Mouse (Mus musculus): ENCODE measurements around the gene Vapb. TPM values are rescaled to one million over a fixed set of nuclear protein-coding genes. Genes with fewer than 3 reads are reported as not detected.
"Not testable (repeated sequence)": the region's sequence is repeated elsewhere in the genome, so short reads cannot be mapped to it uniquely, and the experiment has no call there.

Vapb gene
- 13.7 and 13.8 TPM in 2 replicates for polyA plus RNA-seq (2014; fragmentation: Nextera tagmentation; extraction: Ambion mirVana)

DNA sequence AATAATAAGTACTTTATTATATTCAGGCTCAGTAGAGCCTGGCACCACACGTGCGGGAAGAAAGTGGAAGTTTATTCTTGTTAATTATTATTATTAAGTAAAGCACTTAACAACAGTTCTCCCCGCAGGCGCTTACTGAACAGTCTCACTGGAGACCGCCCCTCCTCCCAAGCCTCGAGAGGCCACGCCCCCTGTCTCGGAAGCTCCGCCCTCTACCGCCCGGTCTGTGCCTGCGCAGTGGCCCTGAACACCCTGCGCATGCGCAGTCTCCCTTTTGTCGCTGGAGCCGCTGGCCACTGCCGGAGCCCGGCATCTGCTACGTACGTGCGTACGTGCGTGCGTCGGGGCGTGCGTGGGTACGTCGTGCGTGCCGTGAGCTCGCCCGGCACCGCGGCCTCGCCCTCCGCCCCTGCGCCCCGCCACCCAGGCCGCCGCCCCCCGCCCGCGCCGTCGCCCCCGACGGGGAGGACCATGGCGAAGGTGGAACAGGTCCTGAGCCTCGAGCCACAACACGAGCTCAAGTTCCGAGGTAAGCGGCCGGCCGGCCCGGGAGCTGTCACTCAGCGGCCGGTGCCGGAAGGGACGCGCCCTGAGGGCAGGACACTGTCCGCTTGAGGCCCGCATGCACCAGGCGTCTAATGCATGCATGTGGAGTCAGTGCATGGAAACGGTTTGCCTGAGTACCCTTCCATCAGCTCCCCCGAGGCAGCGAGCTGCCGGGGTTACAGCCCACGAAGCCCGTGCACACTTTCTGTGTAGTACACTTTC is at the start of gene Vapb:
Gene Vapb (plus strand): TSS at position 290 of the 768 bp plus-strand sequence.
- WGBS = 2% methylated on average over 70 of the region's 70 CpGs
- ATAC-seq (ENCODE audit: low FRiP score) = peak; percentile 97
- peak within 1 kb of the TSS; percentile 84 for H3K4me3 ChIP-seq (ENCODE audit: low read depth, low read length)
- H3K9me3 ChIP-seq (ENCODE audit: control insufficient read depth, low read length) = no peaks in the 10 kb centered on the region
- peak within 1 kb of the TSS; percentile 72 for H3K4me2 ChIP-seq
- no peak within 1 kb of the TSS; the same call in 1 of the 2 replicates for H3K27ac ChIP-seq (ENCODE audit: low read depth, low read length)
- no peaks in the 10 kb centered on the region for H3K36me3 ChIP-seq (ENCODE audit: control insufficient read depth, insufficient read depth, low read length)
- DNase-seq (ENCODE audit: low spot score, missing footprints) = peak; percentile 100
- no peaks in the 10 kb centered on the region for H3K27me3 ChIP-seq (ENCODE audit: control insufficient read depth, insufficient read depth, low read length)
- peak within 1 kb of the TSS; percentile 85 for H3K9ac ChIP-seq (ENCODE audit: low read length)
- H3K4me1 ChIP-seq (ENCODE audit: control insufficient read depth, insufficient read depth, low read length) = peaks cover 8% of the 10 kb centered on the region

DNA sequence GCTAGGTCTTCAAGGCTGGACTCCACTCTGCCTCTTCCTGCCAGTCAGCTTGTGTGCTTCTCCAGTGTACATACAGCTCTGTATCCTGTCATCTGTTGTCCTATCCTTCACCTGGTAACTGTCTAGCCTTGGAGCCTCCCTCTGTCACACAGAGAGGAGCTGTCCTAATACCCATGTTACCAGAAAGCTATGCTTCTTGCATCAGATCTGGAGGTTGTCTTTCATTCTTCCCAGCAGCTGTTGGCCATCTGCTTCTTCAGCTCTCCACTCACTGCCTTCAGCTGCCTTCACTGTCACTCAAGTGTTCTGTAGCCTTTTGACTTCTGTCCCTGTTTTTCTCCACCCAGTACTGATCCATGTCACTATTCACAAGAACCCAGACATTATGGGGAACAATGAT is 47.5 kb upstream of the Vapb start:
- Histone ChIP-seq H3K4me2 (no peak overlapping the region), H3K4me1 (ENCODE audit: control insufficient read depth, insufficient read depth, low read length) (no peaks in the 10 kb centered on the region), H3K9ac (ENCODE audit: low read length) (no peak overlapping the region), H3K9me3 (ENCODE audit: control insufficient read depth, low read length) (no peaks in the 10 kb centered on the region), H3K27me3 (ENCODE audit: control insufficient read depth, insufficient read depth, low read length) (no peaks in the 10 kb centered on the region), H3K36me3 (ENCODE audit: control insufficient read depth, insufficient read depth, low read length) (no peaks in the 10 kb centered on the region; the same call in 1 of the 2 replicates), H3K27ac (ENCODE audit: low read depth, low read length) (no peak overlapping the region), H3K4me3 (ENCODE audit: low read depth, low read length) (no peak overlapping the region)
- DNase-seq (ENCODE audit: low spot score, missing footprints) (no peak), ATAC-seq (ENCODE audit: low FRiP score) (no peak)

DNA sequence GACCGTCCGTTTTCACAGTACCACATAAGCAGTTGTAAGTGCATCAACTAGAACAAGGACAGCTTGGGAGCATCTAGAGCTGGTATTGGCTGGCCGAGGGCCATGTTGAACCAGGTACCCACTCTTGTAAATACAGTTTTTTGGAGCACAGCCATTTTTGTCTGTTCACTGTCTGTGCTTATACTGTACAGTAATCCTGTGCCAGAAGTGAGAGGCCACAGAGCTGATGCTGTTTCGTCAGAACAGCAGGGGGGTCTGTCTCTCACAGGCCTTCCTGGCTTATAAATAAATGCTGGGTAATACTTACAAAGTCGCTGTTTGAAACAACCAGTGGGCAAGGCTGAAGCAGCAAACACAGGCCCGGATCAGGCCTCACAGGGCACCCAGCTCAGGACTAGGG is 45.6 kb upstream of the Vapb start:
- no peaks in the 10 kb centered on the region for H3K27me3 ChIP-seq (ENCODE audit: control insufficient read depth, insufficient read depth, low read length)
- DNase-seq (ENCODE audit: low spot score, missing footprints) (no peak), ATAC-seq (ENCODE audit: low FRiP score) (no peak)
- H3K4me1 ChIP-seq (ENCODE audit: control insufficient read depth, insufficient read depth, low read length) = no peaks in the 10 kb centered on the region
- H3K36me3 ChIP-seq (ENCODE audit: control insufficient read depth, insufficient read depth, low read length) = no peaks in the 10 kb centered on the region; the same call in 1 of the 2 replicates
- 91% methylated on average over 6 of the region's 6 CpGs for WGBS
- H3K9me3 ChIP-seq (ENCODE audit: control insufficient read depth, low read length) = no peaks in the 10 kb centered on the region
- no peak overlapping the region for H3K4me2 ChIP-seq
- H3K9ac ChIP-seq (ENCODE audit: low read length) = no peak overlapping the region
- H3K27ac ChIP-seq (ENCODE audit: low read depth, low read length) = no peak overlapping the region
- no peak overlapping the region for H3K4me3 ChIP-seq (ENCODE audit: low read depth, low read length)

DNA sequence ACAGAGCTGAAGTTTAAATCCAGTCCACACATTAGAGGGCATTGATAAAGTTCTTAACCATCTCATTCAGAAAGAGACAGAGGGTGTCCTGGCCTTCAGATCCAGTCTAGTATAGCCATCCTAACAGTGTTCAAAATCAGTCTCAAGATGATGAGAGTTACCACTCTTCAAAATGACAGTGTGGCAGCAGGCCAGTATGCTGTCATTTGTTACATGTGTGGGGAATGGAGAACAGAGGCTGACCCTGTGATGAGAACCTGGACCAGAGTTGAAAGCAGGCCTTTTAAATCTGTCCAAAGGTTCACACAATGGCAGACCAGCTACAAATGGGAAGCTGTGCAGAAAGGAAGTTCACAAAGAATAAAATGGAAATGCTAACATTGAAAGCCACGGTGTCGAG is 44.6 kb upstream of the Vapb start:
- H3K36me3 ChIP-seq (ENCODE audit: control insufficient read depth, insufficient read depth, low read length) = no peaks in the 10 kb centered on the region; the same call in 1 of the 2 replicates
- DNase-seq (ENCODE audit: low spot score, missing footprints) (no peak), ATAC-seq (ENCODE audit: low FRiP score) (no peak)
- H3K27me3 ChIP-seq (ENCODE audit: control insufficient read depth, insufficient read depth, low read length) = no peaks in the 10 kb centered on the region
- H3K4me3 ChIP-seq (ENCODE audit: low read depth, low read length) = no peak overlapping the region
- no peak overlapping the region for H3K4me2 ChIP-seq
- H3K9ac ChIP-seq (ENCODE audit: low read length) = no peak overlapping the region
- H3K27ac ChIP-seq (ENCODE audit: low read depth, low read length) = no peak overlapping the region
- no peaks in the 10 kb centered on the region for H3K9me3 ChIP-seq (ENCODE audit: control insufficient read depth, low read length)
- WGBS = 94% methylated on average over 2 of the region's 2 CpGs
- H3K4me1 ChIP-seq (ENCODE audit: control insufficient read depth, insufficient read depth, low read length) = no peaks in the 10 kb centered on the region

DNA sequence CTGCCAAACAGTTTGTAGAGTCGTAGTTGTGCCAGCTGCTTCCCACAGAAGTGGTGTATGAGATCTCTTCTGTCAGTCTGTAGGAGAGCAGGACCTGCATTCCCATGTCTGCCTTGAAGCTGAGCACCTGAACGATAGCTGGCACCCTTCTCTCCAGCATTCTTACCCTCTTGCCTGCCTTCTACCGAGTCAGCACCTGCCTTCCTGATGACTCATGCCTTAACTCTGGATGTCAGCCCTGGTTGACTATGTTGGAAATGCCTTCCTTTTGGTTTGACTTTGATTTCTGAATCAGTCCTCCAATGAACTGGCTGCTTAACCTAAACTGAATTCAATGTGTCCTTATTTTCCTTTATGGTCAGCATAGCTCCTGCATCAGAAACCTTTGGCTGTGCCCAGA is 38.5 kb upstream of the Vapb start:
- Histone ChIP-seq H3K4me1 (ENCODE audit: control insufficient read depth, insufficient read depth, low read length) (no peaks in the 10 kb centered on the region), H3K4me3 (ENCODE audit: low read depth, low read length) (no peak overlapping the region), H3K4me2 (no peak overlapping the region), H3K9ac (ENCODE audit: low read length) (no peak overlapping the region), H3K36me3 (ENCODE audit: control insufficient read depth, insufficient read depth, low read length) (peaks cover 4% of the 10 kb centered on the region; the same call in 1 of the 2 replicates), H3K9me3 (ENCODE audit: control insufficient read depth, low read length) (no peaks in the 10 kb centered on the region), H3K27ac (ENCODE audit: low read depth, low read length) (no peak overlapping the region), H3K27me3 (ENCODE audit: control insufficient read depth, insufficient read depth, low read length) (no peaks in the 10 kb centered on the region)
- DNase-seq (ENCODE audit: low spot score, missing footprints) (no peak), ATAC-seq (ENCODE audit: low FRiP score) (no peak)
- 90% methylated on average over 3 of the region's 3 CpGs for WGBS

DNA sequence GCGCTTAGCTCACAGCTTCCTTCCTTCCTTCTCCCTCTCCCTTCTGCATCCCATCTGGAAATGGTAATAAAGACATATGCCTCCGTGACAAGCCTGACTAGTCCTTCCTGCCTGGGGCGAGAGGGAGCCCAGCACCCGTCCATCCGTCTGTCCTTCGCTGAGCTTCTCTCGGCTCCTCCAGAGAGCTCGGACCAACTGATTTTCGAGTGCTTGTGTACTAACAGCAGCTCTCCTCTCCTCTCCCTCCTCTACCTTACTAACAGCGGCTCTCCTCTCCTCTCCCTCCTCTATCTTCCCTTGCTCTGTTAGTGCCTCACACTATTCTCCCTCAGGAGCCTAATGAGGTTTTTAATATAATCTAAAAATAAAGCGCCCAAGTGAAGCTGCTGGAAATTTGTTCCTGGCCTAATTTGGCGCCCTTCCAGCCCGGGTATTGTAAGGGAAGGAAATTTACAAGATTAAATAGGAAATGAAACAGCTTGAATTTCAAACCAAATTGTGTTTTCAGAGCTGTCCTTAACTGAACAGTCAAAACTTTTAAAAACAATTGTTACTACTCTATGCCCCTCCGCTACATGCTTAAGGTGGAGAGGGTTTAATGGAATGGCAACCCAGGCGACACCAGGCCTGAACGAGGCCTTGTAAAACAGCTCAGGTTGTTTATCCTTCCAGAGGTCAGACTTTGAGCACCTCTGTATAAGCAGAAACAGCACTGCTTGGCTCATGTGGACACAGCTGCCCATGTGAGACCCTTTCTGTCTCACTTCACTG is 35.0 kb upstream of the Vapb start:
- Histone ChIP-seq H3K9ac (ENCODE audit: low read length) (no peak overlapping the region), H3K36me3 (ENCODE audit: control insufficient read depth, insufficient read depth, low read length) (peaks cover 4% of the 10 kb centered on the region; the same call in 1 of the 2 replicates), H3K4me2 (no peak overlapping the region), H3K9me3 (ENCODE audit: control insufficient read depth, low read length) (no peaks in the 10 kb centered on the region), H3K27ac (ENCODE audit: low read depth, low read length) (no peak overlapping the region), H3K4me1 (ENCODE audit: control insufficient read depth, insufficient read depth, low read length) (no peaks in the 10 kb centered on the region), H3K4me3 (ENCODE audit: low read depth, low read length) (no peak overlapping the region), H3K27me3 (ENCODE audit: control insufficient read depth, insufficient read depth, low read length) (no peaks in the 10 kb centered on the region)
- 88% methylated on average over 16 of the region's 16 CpGs for WGBS
- ATAC-seq (ENCODE audit: low FRiP score) = no peak
- no peak for DNase-seq (ENCODE audit: low spot score, missing footprints)

DNA sequence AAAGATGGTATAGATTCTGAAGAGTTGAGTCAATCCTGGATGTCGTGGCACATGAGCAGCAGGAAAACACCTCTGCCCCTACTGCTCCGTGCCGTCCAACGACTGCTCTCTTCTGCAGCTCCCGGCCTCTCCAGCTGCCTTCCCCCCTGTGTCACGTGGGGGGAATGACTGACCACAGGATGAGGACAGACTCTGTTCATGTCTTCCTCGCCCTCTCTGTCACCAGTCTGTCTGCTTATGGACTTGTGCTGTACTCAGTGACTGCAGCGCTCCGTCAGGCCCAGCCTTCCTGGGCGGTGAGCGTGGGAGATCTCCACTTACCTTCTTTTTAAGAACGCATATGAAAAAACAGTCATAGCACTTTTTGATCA is 34.5 kb upstream of the Vapb start:
- Histone ChIP-seq H3K4me2 (no peak overlapping the region), H3K4me3 (ENCODE audit: low read depth, low read length) (no peak overlapping the region), H3K9me3 (ENCODE audit: control insufficient read depth, low read length) (no peaks in the 10 kb centered on the region), H3K27ac (ENCODE audit: low read depth, low read length) (no peak overlapping the region), H3K9ac (ENCODE audit: low read length) (no peak overlapping the region), H3K4me1 (ENCODE audit: control insufficient read depth, insufficient read depth, low read length) (no peaks in the 10 kb centered on the region), H3K36me3 (ENCODE audit: control insufficient read depth, insufficient read depth, low read length) (0 out of 2 replicates have a peak, but pooled peaks cover 4% of the 10 kb centered on the region), H3K27me3 (ENCODE audit: control insufficient read depth, insufficient read depth, low read length) (no peaks in the 10 kb centered on the region)
- DNase-seq (ENCODE audit: low spot score, missing footprints) = no peak
- no peak for ATAC-seq (ENCODE audit: low FRiP score)
- 94% methylated on average over 12 of the region's 12 CpGs for WGBS

DNA sequence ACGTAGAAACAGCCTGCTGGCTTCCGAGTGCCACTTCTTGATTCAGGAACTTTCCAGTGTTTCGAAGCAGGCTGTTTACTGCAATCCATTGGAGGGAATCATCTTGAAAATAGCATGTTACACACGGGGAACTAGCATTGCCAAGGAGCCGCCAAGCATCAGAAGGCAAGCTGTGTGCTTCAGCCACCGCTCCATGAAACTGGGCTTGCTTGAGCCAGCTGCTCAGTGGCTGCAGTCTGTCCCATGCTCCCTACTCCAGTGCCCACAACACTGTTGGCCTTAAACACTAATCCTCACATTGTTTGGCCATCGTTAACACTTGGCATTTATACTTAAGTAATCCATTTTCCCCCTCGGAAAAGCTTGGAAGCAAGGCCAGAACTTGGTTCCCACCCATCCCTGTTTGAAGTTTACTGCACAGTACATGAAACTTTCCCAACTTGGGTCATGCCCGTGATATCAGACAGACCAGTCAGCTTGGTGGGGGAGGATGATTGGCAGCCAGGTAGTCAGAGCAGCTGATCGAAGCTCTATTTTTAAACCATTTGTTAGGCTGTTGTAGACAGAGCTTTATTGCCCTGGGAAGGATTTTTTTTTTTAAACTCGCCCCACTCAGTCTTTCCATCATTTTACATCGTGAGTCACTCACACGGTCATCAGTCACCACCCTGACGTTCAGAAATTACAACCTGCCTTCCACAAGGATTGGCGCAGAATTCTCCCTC is 31.3 kb upstream of the Vapb start:
- no peaks in the 10 kb centered on the region for H3K27me3 ChIP-seq (ENCODE audit: control insufficient read depth, insufficient read depth, low read length)
- no peaks in the 10 kb centered on the region for H3K4me1 ChIP-seq (ENCODE audit: control insufficient read depth, insufficient read depth, low read length)
- DNase-seq (ENCODE audit: low spot score, missing footprints) (no peak), ATAC-seq (ENCODE audit: low FRiP score) (no peak)
- H3K9ac ChIP-seq (ENCODE audit: low read length) = no peak overlapping the region
- H3K36me3 ChIP-seq (ENCODE audit: control insufficient read depth, insufficient read depth, low read length) = 0 out of 2 replicates have a peak, but pooled peaks cover 3% of the 10 kb centered on the region
- no peak overlapping the region for H3K4me2 ChIP-seq
- H3K4me3 ChIP-seq (ENCODE audit: low read depth, low read length) = no peak overlapping the region
- 89% methylated on average over 15 of the region's 15 CpGs for WGBS
- no peak overlapping the region for H3K27ac ChIP-seq (ENCODE audit: low read depth, low read length)
- no peaks in the 10 kb centered on the region for H3K9me3 ChIP-seq (ENCODE audit: control insufficient read depth, low read length)

DNA sequence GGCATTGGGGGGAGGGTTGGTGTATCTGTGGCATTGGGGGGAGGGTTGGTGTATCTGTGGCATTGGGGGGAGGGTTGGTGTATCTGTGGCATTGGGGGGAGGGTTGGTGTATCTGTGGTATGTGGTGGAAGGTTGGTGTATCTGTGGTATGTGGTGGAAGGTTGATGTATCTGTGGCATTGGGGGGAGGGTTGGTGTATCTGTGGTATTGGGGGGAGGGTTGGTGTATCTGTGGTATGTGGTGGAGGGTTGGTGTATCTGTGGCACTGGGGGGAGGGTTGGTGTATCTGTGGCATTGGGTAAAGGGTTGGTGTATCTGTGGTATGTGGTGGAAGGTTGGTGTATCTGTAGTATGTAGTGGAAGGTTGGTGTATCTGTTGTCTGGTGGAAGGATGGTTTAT is 29.7 kb upstream of the Vapb start:
- H3K4me3 ChIP-seq (ENCODE audit: low read depth, low read length); H3K9me3 ChIP-seq (ENCODE audit: control insufficient read depth, low read length); H3K4me1 ChIP-seq (ENCODE audit: control insufficient read depth, insufficient read depth, low read length); H3K27ac ChIP-seq (ENCODE audit: low read depth, low read length); H3K27me3 ChIP-seq (ENCODE audit: control insufficient read depth, insufficient read depth, low read length); H3K36me3 ChIP-seq (ENCODE audit: control insufficient read depth, insufficient read depth, low read length); H3K9ac ChIP-seq (ENCODE audit: low read length); ATAC-seq (ENCODE audit: low FRiP score); H3K4me2 ChIP-seq; DNase-seq (ENCODE audit: low spot score, missing footprints): not testable (repeated sequence)
